Mouse (Mus musculus) small intestine, adult 2 months (tissue): Measurements from ENCODE around the gene Colca2. TPM values are rescaled to one million over a fixed set of nuclear protein-coding genes. Genes with fewer than 3 reads are reported as not detected.
A peak's percentile ranks its signal among the peaks of the same experiment; 100 is the strongest.

ENCODE experiments used
- H3K27ac ChIP-seq: fragments of 200-500 bp; 2 replicates; pipeline ENCODE4 v1.5.1; 2012; ENCODE audit warnings: low read depth, low read length, control low read depth, inconsistent platforms; ENCODE audit not compliant: insufficient read depth
- H3K27me3 ChIP-seq: fragments of 200-500 bp; 2 replicates; pipeline ENCODE4 v1.6.1; 2012; ENCODE audit warnings: mild to moderate bottlenecking, moderate library complexity, low read length, inconsistent platforms; ENCODE audit not compliant: control insufficient read depth, insufficient read depth
- H3K36me3 ChIP-seq: fragments of 200-500 bp; 2 replicates; pipeline ENCODE4 v1.6.1; 2012; ENCODE audit warnings: mild to moderate bottlenecking, low read length, control low read depth, inconsistent platforms; ENCODE audit not compliant: control insufficient read depth, insufficient read depth
- H3K4me1 ChIP-seq: fragments of 200-500 bp; 2 replicates; pipeline ENCODE4 v1.6.1; 2012; ENCODE audit warnings: low read length, inconsistent platforms, mixed read lengths; ENCODE audit not compliant: control insufficient read depth, insufficient read depth, insufficient read length
- H3K4me3 ChIP-seq: fragments of 200-500 bp; 2 replicates; pipeline ENCODE4 v1.5.1; 2012; ENCODE audit warnings: low read depth, mild to moderate bottlenecking, control low read depth, inconsistent platforms, low read length, moderate library complexity
- CTCF ChIP-seq: fragments of 200-500 bp; IDR thresholded peaks from 2 replicates; pipeline ENCODE4 v1.5.1; 2012; ENCODE audit warnings: low read depth, mild to moderate bottlenecking, control low read depth, inconsistent platforms, low read length, moderate library complexity, mixed read lengths; ENCODE audit not compliant: insufficient replicate concordance, insufficient read length; ENCODE audit errors: extremely low read depth
- POLR2A ChIP-seq: fragments of 200-500 bp; IDR thresholded peaks from 2 replicates; pipeline ENCODE4 v1.6.1; 2012; ENCODE audit warnings: low read depth, mild to moderate bottlenecking, control low read depth, inconsistent platforms, low read length, moderate library complexity
- WGBS: fragments of 180-500 bp; shearing (Covaris S2); methylation state at CpG from one replicate; pipeline ENCODE4 v1.1.7; 2018; 5-methylcytosine and 5-hydroxymethylcytosine counted together
- polyA plus RNA-seq: library from polyadenylated mRNA; depleted of rRNA; stranded (reverse); fragments of >200 nt; gene quantifications from 2 replicates; pipeline ENCODE4 v1.2.3, GENCODE M21; 2012

Colca2 gene
- polyA plus RNA-seq, 1 experiment, result 6.0 TPM

- no peak overlapping the region for H3K4me3 ChIP-seq
- TF ChIP-seq POLR2A (no peak), CTCF (no peak)
- no peaks in the 10 kb centered on the region for H3K27me3 ChIP-seq
- 57% methylated on average over 8 of the region's 8 CpGs for WGBS
- H3K27ac ChIP-seq, result no peak overlapping the region
- peaks cover 19% of the 10 kb centered on the region for H3K4me1 ChIP-seq
- H3K36me3 ChIP-seq, result peaks cover 2% of the 10 kb centered on the region; the same call in 1 of the 2 replicates
Measured at GRCm38 (mm10) chr9:51271073-51271472, 7.3 kb downstream of the Colca2 start.

GRCm38 (mm10) chr9:51268852-51269251 lies 9.5 kb downstream of the Colca2 start:
- Histone ChIP-seq H3K27me3 (no peaks in the 10 kb centered on the region), H3K36me3 (peaks cover 2% of the 10 kb centered on the region; the same call in 1 of the 2 replicates), H3K4me3 (no peak overlapping the region), H3K27ac (no peak overlapping the region), H3K4me1 (peaks cover 17% of the 10 kb centered on the region)
- WGBS, result 79% methylated on average over 5 of the region's 5 CpGs
- TF ChIP-seq CTCF (no peak), POLR2A (no peak)

GRCm38 (mm10) chr9:51258426-51258825 lies 19.9 kb downstream of the Colca2 start:
- Histone ChIP-seq H3K4me3 (no peak overlapping the region), H3K4me1 (peaks cover 11% of the 10 kb centered on the region), H3K27me3 (no peaks in the 10 kb centered on the region), H3K36me3 (no peaks in the 10 kb centered on the region), H3K27ac (no peak overlapping the region)
- 83% methylated on average over 5 of the region's 5 CpGs for WGBS
- no peak for TF ChIP-seq CTCF
- no peak for TF ChIP-seq POLR2A

DNA sequence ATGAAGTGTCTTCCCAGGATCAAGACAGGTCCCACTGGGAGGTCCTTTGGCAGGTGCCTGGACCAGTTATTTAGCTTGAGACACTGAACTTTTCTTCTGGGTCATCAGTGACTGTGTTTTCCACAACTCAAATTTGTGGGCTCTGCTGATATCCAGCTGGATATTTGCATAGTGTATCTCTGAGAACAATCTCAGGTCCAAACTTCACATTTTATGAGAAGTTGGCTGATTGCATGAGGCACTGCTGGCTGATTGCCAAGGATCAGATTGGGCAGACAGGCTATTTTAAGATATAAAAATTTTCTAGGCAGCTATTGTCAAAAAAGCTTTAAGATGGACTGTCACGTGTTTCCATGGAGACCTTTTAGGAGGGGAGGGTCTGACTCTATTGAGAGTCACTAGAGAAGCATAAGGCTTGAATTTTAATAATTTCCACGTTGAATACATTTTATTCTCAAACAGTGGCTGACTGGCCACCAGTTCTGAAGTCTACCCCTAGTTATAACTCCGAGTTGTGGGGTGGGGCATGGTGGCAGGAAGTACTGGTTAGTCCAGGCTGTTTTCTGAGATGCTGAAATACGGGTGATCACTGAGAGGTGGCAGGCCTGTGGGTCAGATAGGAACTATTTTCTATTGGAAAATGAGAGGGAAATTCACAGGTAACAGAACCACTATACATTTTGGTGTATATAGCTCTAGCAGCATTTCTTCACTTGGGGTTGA lies 21.4 kb downstream of the Colca2 start:
- no peaks in the 10 kb centered on the region for H3K27me3 ChIP-seq
- peaks cover 13% of the 10 kb centered on the region for H3K4me1 ChIP-seq
- H3K4me3 ChIP-seq, result no peak overlapping the region
- no peaks in the 10 kb centered on the region for H3K36me3 ChIP-seq
- TF ChIP-seq POLR2A, result no peak
- TF ChIP-seq CTCF, result no peak
- H3K27ac ChIP-seq, result peak overlapping the region; percentile 14
- 23% methylated on average over 4 of the region's 4 CpGs for WGBS

GRCm38 (mm10) chr9:51238741-51239385 lies 39.5 kb downstream of the Colca2 start:
- H3K4me1 ChIP-seq, result peaks cover 11% of the 10 kb centered on the region; the same call in 1 of the 2 replicates
- no peaks in the 10 kb centered on the region for H3K27me3 ChIP-seq
- no peaks in the 10 kb centered on the region for H3K36me3 ChIP-seq
- no peak overlapping the region for H3K27ac ChIP-seq
- WGBS, result 60% methylated on average over 12 of the region's 12 CpGs
- TF ChIP-seq CTCF (no peak), POLR2A (no peak)
- H3K4me3 ChIP-seq, result no peak overlapping the region

DNA sequence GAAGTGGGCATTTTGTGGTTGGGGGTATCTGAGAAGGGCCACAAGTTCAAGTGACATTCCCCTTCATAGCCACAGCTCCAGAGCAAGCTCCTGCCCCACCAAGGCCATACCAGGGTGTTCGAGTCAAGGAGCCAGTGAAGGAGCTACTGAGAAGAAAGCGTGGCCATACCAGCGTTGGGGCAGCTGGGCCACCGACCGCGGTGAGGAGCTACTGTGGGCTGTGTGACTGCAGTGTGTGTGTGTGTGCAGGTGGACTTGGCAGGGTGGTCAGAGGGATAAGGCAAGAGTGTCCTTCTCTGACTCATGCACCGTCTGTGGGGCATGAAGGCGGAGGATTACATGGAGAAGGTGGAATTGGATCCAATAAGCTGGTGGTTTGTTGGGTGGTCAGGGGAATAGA lies 46.2 kb downstream of the Colca2 start:
- Histone ChIP-seq H3K27me3 (no peaks in the 10 kb centered on the region), H3K4me1 (peaks cover 32% of the 10 kb centered on the region), H3K4me3 (no peak overlapping the region), H3K27ac (no peak overlapping the region), H3K36me3 (no peaks in the 10 kb centered on the region)
- TF ChIP-seq CTCF (no peak), POLR2A (no peak)
- 98% methylated on average over 8 of the region's 8 CpGs for WGBS

DNA sequence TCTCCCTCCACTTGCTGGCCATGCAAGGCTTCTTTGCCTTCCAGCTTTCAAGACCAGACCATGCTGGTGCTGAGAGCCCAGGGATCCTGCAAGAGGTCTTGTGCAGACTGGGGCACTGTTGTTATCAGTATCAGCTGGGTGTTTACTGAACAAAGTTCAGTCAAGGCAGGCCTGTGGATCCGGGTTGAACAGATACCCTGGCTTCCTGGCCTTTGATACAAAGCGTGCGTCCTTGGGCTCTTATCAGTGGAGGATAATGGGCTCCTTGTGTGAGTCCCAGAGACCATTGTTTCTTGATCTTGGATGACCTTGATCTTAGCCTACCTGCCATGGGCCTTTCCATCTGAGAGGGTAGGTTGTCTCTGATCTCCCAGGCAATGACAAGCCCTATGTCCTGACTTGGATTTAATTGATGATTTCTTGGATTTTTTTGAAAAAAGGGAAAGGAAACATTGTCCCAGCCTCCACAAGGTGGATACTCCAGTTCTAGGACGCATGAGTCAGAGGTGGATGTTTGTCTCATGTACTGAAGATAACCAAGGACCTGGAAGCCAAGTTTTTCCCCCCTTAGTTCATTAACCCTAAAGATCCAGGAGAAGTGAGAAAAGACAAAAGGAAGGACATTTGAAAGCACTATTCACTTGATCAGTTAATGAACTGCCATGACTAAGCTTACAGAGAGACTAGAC lies 47.5 kb downstream of the Colca2 start:
- TF ChIP-seq CTCF (no peak), POLR2A (no peak)

More for the DNA sequence above, 47.5 kb downstream of the Colca2 start:
- no peak overlapping the region for H3K4me3 ChIP-seq
- H3K27me3 ChIP-seq, result no peaks in the 10 kb centered on the region
- H3K36me3 ChIP-seq, result no peaks in the 10 kb centered on the region
- peak overlapping the region; percentile 63 for H3K27ac ChIP-seq
- WGBS, result 30% methylated on average over 4 of the region's 4 CpGs
- H3K4me1 ChIP-seq, result peaks cover 32% of the 10 kb centered on the region
